Mouse (Mus musculus) C2C12 (cell line): ENCODE data around the gene Baz2b.

Experiments
- CEBPB ChIP-seq: IDR thresholded peaks from one replicate; pipeline ENCODE4 v1.6.1; 2011; ENCODE audit warnings: low read depth, mild to moderate bottlenecking, control low read depth, moderate library complexity
- CTCF ChIP-seq: IDR thresholded peaks from one replicate; pipeline ENCODE4 v1.5.1; 2011; ENCODE audit not compliant: control insufficient read depth, insufficient read depth, insufficient read length
- MAX ChIP-seq: IDR thresholded peaks from one replicate; pipeline ENCODE4 v1.6.1; 2011; ENCODE audit warnings: mild to moderate bottlenecking, control low read depth
- MYOD1 ChIP-seq: IDR thresholded peaks from one replicate; pipeline ENCODE4 v1.6.1; 2011; ENCODE audit warnings: low read depth; ENCODE audit not compliant: control insufficient read depth, insufficient read length

GRCm38 (mm10) chr2:59889699-59890098 is 319.9 kb downstream of the Baz2b start:
- TF ChIP-seq CTCF (no peak), MAX (no peak), CEBPB (no peak), MYOD1 (no peak)
